Mouse (Mus musculus): ENCODE data around the gene Mllt11. TPM values are rescaled to one million over a fixed set of nuclear protein-coding genes. Genes with fewer than 3 reads are reported as not detected.

The Mllt11 gene
- polyA plus RNA-seq, 1 experiment from 2014 or later = 253 TPM

DNA sequence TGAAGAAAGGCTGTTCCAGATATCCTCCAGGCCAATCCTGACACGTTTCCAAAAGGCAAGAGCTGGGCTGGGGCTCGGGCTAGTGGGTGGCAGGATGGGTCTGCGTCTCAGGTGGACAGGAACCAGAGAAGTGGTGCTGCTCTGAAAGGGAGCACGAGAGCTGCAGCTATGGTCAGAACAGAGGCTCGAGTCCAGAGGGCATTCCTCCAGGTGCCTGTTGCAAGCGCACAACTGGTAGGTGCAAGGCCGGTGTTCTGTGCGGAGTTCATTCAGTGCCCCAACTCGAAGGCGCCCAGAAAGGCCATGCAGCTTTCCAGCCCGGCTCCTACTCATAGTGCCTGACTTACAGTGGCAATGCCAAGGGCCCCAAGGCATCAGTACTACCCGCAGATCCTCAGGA lies 8.0 kb upstream of the Mllt11 start:
- 91% methylated on average over 12 of the region's 12 CpGs for WGBS
- Histone ChIP-seq H3K27me3 (no peaks in the 10 kb centered on the region), H3K9ac (replicated peaks) (no peak overlapping the region), H3K4me1 (replicated peaks) (no peaks in the 10 kb centered on the region; the same call in 1 of the 2 replicates), H3K4me2 (replicated peaks) (no peak overlapping the region), H3K4me3 (replicated peaks) (no peak overlapping the region), H3K27ac (no peak overlapping the region), H3K36me3 (peaks cover 39% of the 10 kb centered on the region), H3K9me3 (no peaks in the 10 kb centered on the region)
- ATAC-seq = no peak

DNA sequence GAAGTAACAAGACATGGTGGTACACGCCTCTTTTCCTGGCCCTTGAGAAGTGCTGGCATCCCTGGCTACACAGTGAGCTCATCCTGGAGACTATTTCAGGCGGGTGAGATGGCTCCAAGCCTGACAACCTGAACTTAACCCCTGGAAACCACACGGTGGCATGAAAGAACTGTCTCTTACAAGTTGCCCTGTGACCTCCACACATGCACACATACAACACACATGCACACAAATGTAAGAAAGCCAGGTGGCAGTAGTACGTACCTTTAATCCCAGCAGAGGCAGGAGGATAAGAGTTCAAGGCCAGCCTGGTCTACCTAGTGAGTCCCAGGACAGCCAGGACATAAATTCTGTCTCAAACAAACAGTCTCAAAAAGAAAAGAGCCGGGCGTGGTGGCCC lies 7.1 kb upstream of the Mllt11 start:
- H3K4me1 ChIP-seq (replicated peaks) = no peaks in the 10 kb centered on the region; the same call in 1 of the 2 replicates
- ATAC-seq = no peak
- H3K4me3 ChIP-seq (replicated peaks) = no peak overlapping the region
- H3K4me2 ChIP-seq (replicated peaks) = no peak overlapping the region
- H3K9me3 ChIP-seq = no peaks in the 10 kb centered on the region
- no peak overlapping the region for H3K27ac ChIP-seq
- no peaks in the 10 kb centered on the region for H3K27me3 ChIP-seq
- WGBS = 87% methylated on average over 6 of the region's 6 CpGs
- no peak overlapping the region for H3K9ac ChIP-seq (replicated peaks)
- peaks cover 47% of the 10 kb centered on the region for H3K36me3 ChIP-seq

DNA sequence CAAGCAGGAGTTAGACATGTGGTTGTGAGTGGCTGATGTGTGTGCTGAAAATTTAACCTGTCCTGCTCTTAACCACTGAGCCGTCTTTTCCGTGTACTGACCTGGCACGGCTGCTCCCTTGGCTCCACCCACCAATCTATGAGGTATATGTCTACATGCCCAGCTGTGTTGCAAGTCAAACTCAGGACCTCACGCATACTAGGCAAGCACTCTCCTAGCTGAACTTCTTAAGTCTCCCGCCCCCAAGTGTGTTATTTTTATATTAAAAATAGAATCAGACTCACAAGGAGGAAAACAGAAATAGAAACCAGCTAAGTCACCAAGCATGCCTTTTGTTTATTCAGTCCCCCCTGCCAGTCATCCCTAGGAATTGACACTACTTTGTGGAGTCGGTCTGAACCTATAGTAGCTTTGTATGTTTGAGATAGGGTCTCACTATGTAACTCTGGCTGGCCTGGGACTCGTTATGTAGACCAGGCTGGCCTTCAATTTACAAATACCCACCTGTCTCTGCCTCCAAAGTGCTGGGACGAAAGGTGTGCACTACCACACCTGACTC lies 5.6 kb upstream of the Mllt11 start:
- no peaks in the 10 kb centered on the region; the same call in 1 of the 2 replicates for H3K4me1 ChIP-seq (replicated peaks)
- 90% methylated on average over 8 of the region's 8 CpGs for WGBS
- no peaks in the 10 kb centered on the region for H3K27me3 ChIP-seq
- no peak for ATAC-seq
- H3K9me3 ChIP-seq = no peaks in the 10 kb centered on the region
- H3K4me2 ChIP-seq (replicated peaks) = no peak overlapping the region
- H3K27ac ChIP-seq = no peak overlapping the region
- no peak overlapping the region for H3K4me3 ChIP-seq (replicated peaks)
- H3K9ac ChIP-seq (replicated peaks) = no peak overlapping the region
- H3K36me3 ChIP-seq = peaks cover 61% of the 10 kb centered on the region

DNA sequence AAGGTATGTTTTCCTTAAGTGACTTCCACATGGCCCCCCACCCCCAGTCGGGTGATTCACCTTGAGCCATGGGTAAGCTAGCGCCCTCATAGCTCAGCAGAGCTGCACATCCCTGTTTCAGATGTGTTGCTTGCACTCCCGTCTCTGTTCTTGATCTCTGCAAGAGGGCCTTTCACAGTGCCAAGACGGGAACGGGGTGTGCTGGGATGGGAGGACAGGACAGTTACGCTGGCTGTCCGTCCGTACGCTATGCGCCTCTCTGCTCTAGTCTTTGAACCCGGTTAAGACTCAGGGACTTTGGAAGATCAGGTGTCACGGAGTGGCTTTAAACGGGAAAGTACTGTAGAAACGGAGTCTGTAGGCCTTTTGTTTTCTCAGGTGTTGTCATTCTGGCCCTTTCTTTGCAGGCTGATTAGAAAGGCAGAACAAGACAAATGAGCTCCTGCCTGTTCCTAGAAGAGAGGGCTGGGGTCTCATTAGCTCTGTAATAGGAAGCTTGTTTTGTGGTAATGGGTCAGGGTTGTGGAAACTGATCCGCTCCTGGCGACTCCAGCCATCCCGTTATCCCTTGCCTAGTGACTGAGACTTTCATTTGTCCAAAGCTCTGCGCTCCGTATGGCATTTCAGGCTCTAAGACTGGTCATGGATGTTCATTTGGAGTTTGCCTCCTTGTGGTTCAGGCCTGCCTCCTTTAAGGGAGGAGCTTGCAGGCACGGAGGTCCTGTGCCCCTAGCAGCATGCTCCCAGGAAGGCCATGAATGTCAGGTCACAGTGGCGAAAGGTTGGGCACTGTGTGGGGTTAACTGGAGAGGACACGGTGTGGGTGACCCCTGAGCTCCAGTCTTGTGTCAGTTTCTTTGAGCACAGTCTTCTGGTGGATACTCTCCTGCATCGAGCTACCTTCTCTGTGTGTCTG lies 3.7 kb upstream of the Mllt11 start:
- H3K4me2 ChIP-seq (replicated peaks) = no peak overlapping the region
- no peak overlapping the region for H3K9ac ChIP-seq (replicated peaks)
- H3K4me3 ChIP-seq (replicated peaks) = no peak overlapping the region
- no peak overlapping the region for H3K27ac ChIP-seq
- H3K4me1 ChIP-seq (replicated peaks) = peaks cover 18% of the 10 kb centered on the region
- no peaks in the 10 kb centered on the region for H3K27me3 ChIP-seq
- WGBS = 79% methylated on average over 23 of the region's 23 CpGs
- peaks cover 71% of the 10 kb centered on the region for H3K36me3 ChIP-seq
- no peak for ATAC-seq
- no peaks in the 10 kb centered on the region for H3K9me3 ChIP-seq

DNA sequence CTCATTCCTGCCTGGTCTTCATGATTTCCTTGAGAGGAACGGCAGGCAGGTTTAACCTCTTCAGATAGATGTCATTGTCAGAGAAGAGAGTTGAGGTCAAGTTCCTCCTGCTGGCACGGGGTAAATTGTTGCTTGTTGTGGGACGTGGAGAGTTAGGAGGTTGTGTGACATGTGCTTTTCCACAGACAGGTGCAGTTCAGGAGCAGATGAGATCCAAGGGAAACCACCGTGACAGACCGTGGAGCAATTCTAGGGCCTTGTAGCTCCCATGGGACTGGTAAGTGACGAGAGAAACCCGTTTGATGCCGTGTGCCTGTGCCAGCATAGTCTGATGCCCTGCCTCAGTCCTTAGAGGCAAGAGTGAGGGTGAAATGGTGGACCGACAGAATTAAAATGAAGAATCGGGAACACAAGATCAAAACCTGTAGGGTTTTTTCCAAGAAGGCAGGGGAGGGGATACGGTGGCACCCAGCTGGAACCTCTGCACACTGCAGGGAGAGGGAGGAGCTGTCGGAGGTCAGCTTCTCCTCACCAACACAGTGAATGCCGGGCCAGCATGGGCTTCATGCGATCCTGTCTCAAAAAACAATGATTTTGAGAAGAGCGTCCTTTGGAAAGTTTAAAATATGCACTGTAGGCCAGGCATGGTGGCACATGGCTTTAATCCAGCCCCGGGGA lies 1.5 kb upstream of the Mllt11 start:
- Histone ChIP-seq H3K9ac (replicated peaks) (no peak overlapping the region), H3K4me1 (replicated peaks) (peaks cover 30% of the 10 kb centered on the region), H3K27me3 (no peaks in the 10 kb centered on the region), H3K27ac (no peak overlapping the region), H3K4me3 (replicated peaks) (no peak overlapping the region), H3K9me3 (no peaks in the 10 kb centered on the region), H3K4me2 (replicated peaks) (no peak overlapping the region), H3K36me3 (peaks cover 68% of the 10 kb centered on the region)
- no peak for ATAC-seq
- 90% methylated on average over 16 of the region's 16 CpGs for WGBS

DNA sequence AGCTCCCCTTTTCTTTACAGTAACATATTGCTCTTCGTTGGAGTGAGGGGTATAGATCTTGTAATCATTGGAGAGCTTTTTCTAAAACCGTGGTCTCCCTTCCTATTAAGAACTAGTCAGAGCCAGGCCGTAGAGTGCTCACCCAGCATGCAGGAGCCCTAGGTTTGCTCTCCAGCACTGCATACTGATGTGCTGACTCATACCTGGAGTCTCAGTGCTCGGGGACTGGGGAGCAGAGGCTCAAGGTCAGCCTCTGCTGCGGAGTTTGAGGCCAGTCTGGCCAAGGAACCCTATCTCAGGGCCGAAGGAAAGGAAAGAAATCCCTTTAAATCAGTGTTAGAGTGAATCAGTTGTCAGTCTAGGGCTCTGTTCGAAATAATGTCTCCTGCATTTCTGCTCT lies 800 bp upstream of the Mllt11 start:
- Histone ChIP-seq H3K9ac (replicated peaks) (no peak overlapping the region), H3K9me3 (no peaks in the 10 kb centered on the region), H3K4me2 (replicated peaks) (no peak overlapping the region), H3K4me1 (replicated peaks) (peaks cover 30% of the 10 kb centered on the region), H3K36me3 (peaks cover 61% of the 10 kb centered on the region), H3K27ac (no peak overlapping the region), H3K4me3 (replicated peaks) (no peak overlapping the region), H3K27me3 (no peaks in the 10 kb centered on the region)
- ATAC-seq = no peak
- WGBS = 93% methylated on average over 7 of the region's 7 CpGs

DNA sequence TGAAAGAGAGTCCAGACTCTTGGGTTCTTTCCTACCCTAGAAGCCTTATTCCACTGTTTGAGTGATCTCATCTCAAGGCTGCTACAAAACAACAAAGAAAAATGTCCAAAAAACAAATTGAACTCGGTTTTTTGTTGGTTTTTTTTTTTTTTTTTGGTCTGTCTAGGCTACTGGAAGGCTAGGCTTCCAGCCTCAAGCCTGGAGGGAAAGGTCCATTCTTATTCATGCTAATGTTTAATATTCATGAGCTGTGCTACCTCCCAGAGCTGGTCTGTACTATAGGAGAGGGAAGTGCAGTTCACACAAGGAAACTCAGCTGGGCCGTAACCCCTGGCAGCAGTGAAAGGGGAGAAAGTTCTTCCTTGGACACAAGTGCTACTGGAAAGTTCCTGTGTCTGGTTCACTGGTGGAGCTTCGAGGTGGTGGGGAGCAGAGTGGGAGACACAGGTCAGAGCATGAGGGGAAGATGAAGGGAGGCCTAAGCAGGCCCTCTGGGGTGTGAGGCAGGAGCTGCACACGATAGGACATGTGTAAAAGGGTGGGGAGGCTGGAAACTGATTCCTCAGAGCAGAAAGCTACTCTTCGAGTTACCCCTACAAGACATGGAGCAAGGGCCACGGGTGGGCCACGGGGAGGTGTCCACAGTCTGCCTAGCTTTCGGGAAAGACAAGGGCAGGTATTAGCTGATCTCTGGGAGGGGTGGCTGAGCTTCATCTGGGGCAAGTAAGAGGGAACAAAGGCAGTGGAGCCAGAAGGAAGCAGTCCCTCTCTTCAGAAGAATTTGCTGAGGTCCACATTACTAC lies 1.3 kb downstream of the Mllt11 start:
- Histone ChIP-seq H3K27me3 (no peaks in the 10 kb centered on the region), H3K27ac (peak overlapping the region; percentile 97), H3K4me2 (replicated peaks) (peak overlapping the region; percentile 89), H3K36me3 (peaks cover 45% of the 10 kb centered on the region), H3K4me3 (replicated peaks) (peak overlapping the region; percentile 91), H3K4me1 (replicated peaks) (peaks cover 46% of the 10 kb centered on the region), H3K9ac (replicated peaks) (peak overlapping the region; percentile 94), H3K9me3 (no peaks in the 10 kb centered on the region)
- ATAC-seq = peak; percentile 21
- WGBS = 36% methylated on average over 8 of the region's 8 CpGs

DNA sequence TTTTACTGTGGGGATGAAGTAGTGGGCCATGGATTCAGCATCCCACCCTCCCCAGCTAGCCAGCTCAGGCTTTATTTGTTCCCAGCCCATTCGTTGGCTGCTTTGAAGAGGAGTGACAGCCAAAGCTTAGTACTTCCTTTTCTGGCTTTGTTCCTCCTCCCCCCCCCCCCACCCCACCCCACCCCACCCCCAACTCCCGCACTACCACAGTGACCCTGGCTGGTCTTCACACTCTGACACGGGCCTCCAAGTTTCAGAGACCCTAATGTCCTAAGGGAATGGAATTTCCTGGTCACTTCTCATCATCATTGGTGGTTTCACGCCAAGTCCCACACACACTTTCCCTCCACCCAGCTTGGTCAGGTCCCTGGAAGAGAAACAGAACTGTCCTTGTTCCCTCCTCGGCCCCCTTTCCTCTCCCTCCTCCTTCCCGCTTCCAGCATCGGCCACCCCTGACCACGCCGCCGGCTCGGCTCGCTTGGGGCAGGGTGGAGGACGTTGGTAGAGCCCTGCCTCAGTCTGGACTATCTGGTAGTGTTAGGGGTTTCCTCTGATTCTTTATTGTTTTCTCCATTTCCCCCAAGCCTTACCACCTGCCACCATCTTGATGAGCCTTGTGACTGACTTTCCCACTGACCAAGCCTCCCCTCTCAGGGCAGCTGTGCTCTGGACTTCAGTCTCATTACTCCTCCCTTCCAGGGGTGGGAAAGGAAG lies 2.0 kb downstream of the Mllt11 start:
- H3K4me1 ChIP-seq (replicated peaks) = peaks cover 53% of the 10 kb centered on the region
- peaks cover 45% of the 10 kb centered on the region for H3K36me3 ChIP-seq
- H3K9me3 ChIP-seq = no peaks in the 10 kb centered on the region
- peak; percentile 12; the same call in 1 of the 2 replicates for ATAC-seq
- H3K27me3 ChIP-seq = no peaks in the 10 kb centered on the region
- H3K9ac ChIP-seq (replicated peaks) = peak overlapping the region; percentile 94
- peak overlapping the region; percentile 91 for H3K4me3 ChIP-seq (replicated peaks)
- 1% methylated on average over 13 of the region's 13 CpGs for WGBS
- peak overlapping the region; percentile 97 for H3K27ac ChIP-seq
- peak overlapping the region; percentile 89 for H3K4me2 ChIP-seq (replicated peaks)

DNA sequence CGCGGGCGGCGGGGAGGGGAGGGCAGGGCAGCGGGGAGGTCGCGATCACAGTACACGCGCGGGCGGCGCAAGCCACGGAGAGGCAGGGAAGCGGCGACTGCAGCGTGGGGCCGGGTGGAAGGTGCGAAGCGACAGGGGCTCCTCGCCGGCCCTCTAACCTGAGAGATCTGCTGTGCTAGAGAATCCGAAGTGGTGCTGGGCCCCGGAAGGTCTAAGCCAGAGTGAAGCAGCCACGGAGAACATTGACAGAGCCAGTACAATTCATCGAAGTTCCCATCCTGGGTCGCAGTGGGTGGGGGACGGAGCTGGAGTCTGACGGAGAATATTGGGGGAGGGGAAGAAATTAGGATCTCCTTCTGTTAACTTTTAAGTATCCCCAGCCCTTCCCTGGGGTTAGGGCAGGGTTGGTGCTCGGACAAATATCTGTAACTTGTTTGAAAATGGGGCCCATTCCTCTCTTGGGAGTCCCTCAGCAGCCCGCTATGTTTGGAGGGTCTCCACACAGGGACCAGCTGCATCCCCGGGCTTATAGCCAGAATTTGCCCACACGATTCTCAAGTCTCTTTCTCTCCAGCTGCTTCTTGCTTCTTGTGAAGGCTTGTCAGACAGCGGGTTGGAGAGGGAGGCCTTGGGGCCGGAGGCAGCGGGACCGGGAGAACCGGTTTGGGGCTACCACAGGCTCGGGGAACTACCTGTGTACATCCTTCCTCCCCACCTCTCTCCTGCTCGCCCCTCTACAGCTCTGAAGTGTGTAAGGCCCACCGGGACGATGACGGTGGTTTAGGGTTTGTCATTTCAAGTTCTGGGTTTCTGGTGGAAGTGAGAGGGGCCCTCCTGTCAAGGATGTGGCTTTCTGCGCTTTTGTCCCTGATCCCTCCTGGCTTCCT lies 2.8 kb downstream of the Mllt11 start:
- Histone ChIP-seq H3K9me3 (no peaks in the 10 kb centered on the region), H3K4me1 (replicated peaks) (peaks cover 61% of the 10 kb centered on the region), H3K4me2 (replicated peaks) (peak overlapping the region; percentile 89), H3K27me3 (no peaks in the 10 kb centered on the region), H3K9ac (replicated peaks) (peak overlapping the region; percentile 94), H3K36me3 (peaks cover 42% of the 10 kb centered on the region), H3K4me3 (replicated peaks) (peak overlapping the region; percentile 91), H3K27ac (peak overlapping the region; percentile 97)
- peak; percentile 14 for ATAC-seq
- WGBS = under 1% methylated on average over 42 of the region's 43 CpGs

DNA sequence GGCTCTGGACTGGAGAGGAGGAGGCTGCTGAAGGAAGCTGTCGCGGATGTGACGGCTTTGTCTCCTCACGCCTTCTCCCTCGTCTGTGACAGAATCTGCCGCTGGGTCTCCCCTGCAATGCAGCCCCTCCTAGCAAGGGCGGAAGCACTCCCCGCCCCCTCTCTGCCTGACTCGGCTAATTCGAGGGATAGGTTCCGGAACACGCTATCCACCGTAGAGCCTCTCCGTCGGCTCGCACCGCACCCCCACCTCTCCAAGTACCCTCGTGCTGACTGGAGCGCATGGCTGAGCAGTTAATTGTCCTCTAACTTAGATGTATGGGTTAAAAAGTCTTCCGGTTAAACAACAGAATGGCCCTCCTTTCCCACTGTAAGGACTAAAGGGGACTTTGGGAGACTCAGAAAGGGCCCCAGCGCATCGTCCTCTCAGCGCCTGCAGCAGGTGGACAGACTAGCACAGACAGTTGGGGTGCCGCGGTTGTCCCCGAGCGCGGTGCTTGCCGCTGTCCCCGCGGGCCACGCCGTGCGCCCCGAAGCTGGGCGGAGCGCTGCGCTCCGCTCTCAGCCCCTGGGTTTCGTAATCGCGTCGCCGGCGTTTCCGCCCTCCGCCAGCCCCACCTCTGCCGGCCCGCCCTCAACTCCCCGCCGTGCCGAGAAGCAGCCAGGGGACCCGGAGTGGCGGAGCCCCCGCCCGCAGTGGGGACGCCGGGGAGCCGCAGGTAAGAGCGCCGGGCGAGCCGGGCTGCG lies 3.6 kb downstream of the Mllt11 start, which contains the start of gene Cdc42se1:
TSS of gene Cdc42se1 (plus strand) at position 585 of the 746 bp plus-strand sequence.
- Histone ChIP-seq H3K4me1 (replicated peaks) (peaks cover 63% of the 10 kb centered on the region), H3K9ac (replicated peaks) (peak within 1 kb of the TSS; percentile 94), H3K27ac (peak within 1 kb of the TSS; percentile 97), H3K4me3 (replicated peaks) (peak within 1 kb of the TSS; percentile 91), H3K4me2 (replicated peaks) (peak within 1 kb of the TSS; percentile 89), H3K9me3 (no peaks in the 10 kb centered on the region), H3K36me3 (peaks cover 41% of the 10 kb centered on the region), H3K27me3 (no peaks in the 10 kb centered on the region)
- ATAC-seq = peak; percentile 93
- WGBS = under 1% methylated on average over 63 of the region's 64 CpGs
